Mouse (Mus musculus): ENCODE data around the gene Ccdc38.

DNA sequence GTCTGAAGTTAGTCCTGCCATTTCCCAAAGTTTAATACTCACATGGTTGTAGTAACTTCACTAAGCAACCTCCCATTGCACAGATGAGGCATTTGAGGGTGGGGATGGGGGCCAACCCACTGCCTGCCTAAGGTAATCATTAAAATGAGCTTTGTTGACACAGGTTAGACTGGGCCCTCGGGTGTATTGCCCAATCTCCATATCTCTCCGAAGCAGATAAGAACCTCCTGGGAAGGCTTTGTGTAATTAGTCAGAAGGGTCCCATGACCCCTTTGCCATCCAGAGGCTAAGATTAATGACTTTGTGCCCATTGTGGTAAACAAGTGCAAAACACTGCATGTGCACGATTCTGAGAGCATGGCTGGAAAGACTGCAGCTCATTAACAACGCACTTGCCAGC is 22.7 kb upstream of the Ccdc38 start:
- TF ChIP-seq POLR2A (IDR thresholded peaks at IDR 0.05; ENCODE audit: extremely low read depth, insufficient read depth, low read length) (no peak), CTCF (IDR thresholded peaks at IDR 0.05; ENCODE audit: low read depth, low read length) (no peak)
